Mouse (Mus musculus) WW6 (cell line): ENCODE measurements around the gene Mup15.
"Not testable (repeated sequence)": the region's sequence is repeated elsewhere in the genome, so short reads cannot be mapped to it uniquely, and the experiment has no call there.

Source experiments
- DNase-seq: peaks from one replicate; pipeline ENCODE4 v3.0.0-alpha.2; 2013; ENCODE audit warnings: low read depth, low spot score

Gene Mup15

GRCm38 (mm10) chr4:61439643-61440042 is at the start of gene Mup15:
Gene Mup15, minus strand, starts transcription at chr4:61439743.
- not testable (repeated sequence) for DNase-seq
